Mouse (Mus musculus) Patski (cell line): ENCODE results near the gene Lrfn1. TPM values are rescaled to one million over a fixed set of nuclear protein-coding genes. Genes with fewer than 3 reads are reported as not detected.
"Not testable (repeated sequence)": the region's sequence is repeated elsewhere in the genome, so short reads cannot be mapped to it uniquely, and the experiment has no call there.

Experiments
- ATAC-seq: fragments of 100-300 bp; one replicate; pipeline ENCODE4 v1.8.0; 2021
- CTCF ChIA-PET: fragments of 350-600 bp; sonication (Branson Sonifier 250); formaldehyde crosslinking; loops from one replicate; lab custom pipeline; 2022; ENCODE audit warnings: inconsistent platforms; lab: Charles Lee
- POLR2A ChIA-PET: fragments of 350-600 bp; sonication (Branson Sonifier 250); formaldehyde crosslinking; loops from one replicate; lab custom pipeline; 2022; ENCODE audit warnings: antibody characterized with exemption, inconsistent platforms; lab: Charles Lee
- DNase-seq: peaks from one replicate; pipeline ENCODE4 v3.0.0-alpha.2; 2011; ENCODE audit warnings: low read depth, low spot score
- H3K27me3 ChIP-seq: fragments of 371-371 bp; one replicate; pipeline ENCODE4 v1.5.1; 2021
- CTCF ChIP-seq: fragments of 100-300 bp; IDR thresholded peaks from one replicate; pipeline ENCODE4 v1.5.1; 2021
- in situ Hi-C: fragments of 300-500 bp; cut with MboI; formaldehyde crosslinking; loops from 3 replicates; pipeline ENCODE4 v1.11.1; 2018; ENCODE audit warnings: low pct_unique_long_range_greater_than_20kb, mixed read lengths
- polyA plus RNA-seq: library from polyadenylated mRNA; unstranded; gene quantifications from one replicate; pipeline ENCODE4 v1.2.3, GENCODE M21; 2021

Lrfn1 gene
- polyA plus RNA-seq, 1 experiment from 2014 or later: 2.6 TPM

- TF ChIP-seq CTCF: no peak
- POLR2A ChIA-PET: interaction anchor here (0.6 kb wide), 1 partner anchor 110 kb away, joined by 3 read pairs; no protein-coding TSS in a partner anchor
- CTCF ChIA-PET: interaction anchor here (1.4 kb wide), 1 partner anchor 92 kb away, joined by 4 read pairs; no protein-coding TSS in a partner anchor
- in situ Hi-C loops: loop anchor here (25.0 kb wide), 1 partner anchor 1086 kb away; no protein-coding TSS in a partner anchor
- peaks cover 28% of the 10 kb centered on the region for H3K27me3 ChIP-seq
- DNase-seq (no peak), ATAC-seq (no peak)
Observed at GRCm38 (mm10) chr7:28476191-28476590, 24.4 kb downstream of the Lrfn1 start.

GRCm38 (mm10) chr7:28477363-28477762 lies 25.6 kb downstream of the Lrfn1 start:
- TF ChIP-seq CTCF: no peak
- peaks cover 16% of the 10 kb centered on the region for H3K27me3 ChIP-seq
- ATAC-seq: no peak
- POLR2A ChIA-PET: no interaction called here
- in situ Hi-C loops: loop anchor here (25.0 kb wide), 1 partner anchor 1085 kb away; no protein-coding TSS in a partner anchor
- no peak for DNase-seq
- CTCF ChIA-PET: no interaction called here

GRCm38 (mm10) chr7:28478854-28479253 lies 27.1 kb downstream of the Lrfn1 start:
- DNase-seq: no peak

GRCm38 (mm10) chr7:28482854-28483253 lies 31.1 kb downstream of the Lrfn1 start:
- in situ Hi-C loops: loop anchor here (25.0 kb wide), 1 partner anchor 1079 kb away; no protein-coding TSS in a partner anchor
- DNase-seq: no peak
- no peak for TF ChIP-seq CTCF

More at GRCm38 (mm10) chr7:28478854-28479253, 27.1 kb downstream of the Lrfn1 start:
- POLR2A ChIA-PET: no interaction called here
- CTCF ChIA-PET: no interaction called here
- TF ChIP-seq CTCF: no peak
- in situ Hi-C loops: loop anchor here (25.0 kb wide), 1 partner anchor 1083 kb away; no protein-coding TSS in a partner anchor
- peaks cover 13% of the 10 kb centered on the region for H3K27me3 ChIP-seq
- no peak for ATAC-seq

GRCm38 (mm10) chr7:28484192-28484591 lies 32.4 kb downstream of the Lrfn1 start:
- H3K27me3 ChIP-seq: peaks cover 17% of the 10 kb centered on the region
- in situ Hi-C loops: loop anchor here (25.0 kb wide), 1 partner anchor 1078 kb away; no protein-coding TSS in a partner anchor
- no peak for ATAC-seq

More at GRCm38 (mm10) chr7:28482854-28483253, 31.1 kb downstream of the Lrfn1 start:
- POLR2A ChIA-PET: no interaction called here
- peaks cover 17% of the 10 kb centered on the region for H3K27me3 ChIP-seq
- no peak for ATAC-seq
- CTCF ChIA-PET: no interaction called here

GRCm38 (mm10) chr7:28488030-28488491 lies 36.3 kb downstream of the Lrfn1 start:
- in situ Hi-C loops: loop anchor here (25.0 kb wide), 1 partner anchor 1074 kb away; no protein-coding TSS in a partner anchor
- no peak for TF ChIP-seq CTCF
- ATAC-seq: no peak
- ChIA-PET CTCF (no interaction called here), POLR2A (no interaction called here)
- DNase-seq: no peak
- peaks cover 13% of the 10 kb centered on the region for H3K27me3 ChIP-seq

More at GRCm38 (mm10) chr7:28484192-28484591, 32.4 kb downstream of the Lrfn1 start:
- ChIA-PET CTCF (no interaction called here), POLR2A (no interaction called here)
- DNase-seq: no peak
- no peak for TF ChIP-seq CTCF

- DNase-seq (no peak), ATAC-seq (no peak)
- TF ChIP-seq CTCF: peak; percentile 52
- H3K27me3 ChIP-seq: peaks cover 16% of the 10 kb centered on the region
- ChIA-PET POLR2A (no interaction called here), CTCF (no interaction called here)
- in situ Hi-C loops: loop anchor here (25.0 kb wide), 1 partner anchor 1072 kb away; no protein-coding TSS in a partner anchor
Observed at GRCm38 (mm10) chr7:28490410-28490809, 38.6 kb downstream of the Lrfn1 start.

- in situ Hi-C loops: loop anchor here (25.0 kb wide), 1 partner anchor 1071 kb away; no protein-coding TSS in a partner anchor
- no peak for DNase-seq
- peaks cover 16% of the 10 kb centered on the region for H3K27me3 ChIP-seq
- no peak for TF ChIP-seq CTCF
- no peak for ATAC-seq
- ChIA-PET POLR2A (no interaction called here), CTCF (no interaction called here)
Observed at GRCm38 (mm10) chr7:28490903-28491302, 39.1 kb downstream of the Lrfn1 start.

GRCm38 (mm10) chr7:28492310-28492709 lies 40.5 kb downstream of the Lrfn1 start:
- no peak for DNase-seq
- no peak for ATAC-seq
- CTCF ChIA-PET: no interaction called here
- in situ Hi-C loops: loop anchor here (25.0 kb wide), 1 partner anchor 1070 kb away; no protein-coding TSS in a partner anchor
- TF ChIP-seq CTCF: no peak
- POLR2A ChIA-PET: no interaction called here
- peaks cover 22% of the 10 kb centered on the region for H3K27me3 ChIP-seq

GRCm38 (mm10) chr7:28495426-28495825 lies 43.6 kb downstream of the Lrfn1 start:
- ChIA-PET POLR2A (no interaction called here), CTCF (no interaction called here)
- TF ChIP-seq CTCF: no peak
- in situ Hi-C loops: loop anchor here (25.0 kb wide), 1 partner anchor 1067 kb away; no protein-coding TSS in a partner anchor
- H3K27me3 ChIP-seq: peaks cover 25% of the 10 kb centered on the region
- DNase-seq: no peak
- ATAC-seq: no peak

GRCm38 (mm10) chr7:28505585-28505984 lies 53.8 kb downstream of the Lrfn1 start:
- ATAC-seq: no peak
- peaks cover 25% of the 10 kb centered on the region for H3K27me3 ChIP-seq
- ChIA-PET CTCF (no interaction called here), POLR2A (interaction anchor here (0.6 kb wide), 1 partner anchor 401 kb away, joined by 3 read pairs; no protein-coding TSS in a partner anchor)
- in situ Hi-C loops: no loop called here
- DNase-seq: no peak
- no peak for TF ChIP-seq CTCF

- in situ Hi-C loops, CTCF ChIA-PET, POLR2A ChIA-PET, ATAC-seq, DNase-seq: not testable (repeated sequence)
- peaks cover 25% of the 10 kb centered on the region for H3K27me3 ChIP-seq
Observed at GRCm38 (mm10) chr7:28509121-28509520, 57.3 kb downstream of the Lrfn1 start.

GRCm38 (mm10) chr7:28510405-28510974 lies 58.7 kb downstream of the Lrfn1 start, which contains the start of gene Ifnl2:
TSS of gene Ifnl2 (minus strand) at chr7:28510455.
- CTCF ChIA-PET, in situ Hi-C loops: not testable (repeated sequence)

More at GRCm38 (mm10) chr7:28510405-28510974, 58.7 kb downstream of the Lrfn1 start, which contains the start of gene Ifnl2:
- peaks cover 32% of the 10 kb centered on the region for H3K27me3 ChIP-seq
- DNase-seq, ATAC-seq, POLR2A ChIA-PET: not testable (repeated sequence)
